Mouse (Mus musculus): Measurements from ENCODE around the gene Bicra.

Bicra gene

DNA sequence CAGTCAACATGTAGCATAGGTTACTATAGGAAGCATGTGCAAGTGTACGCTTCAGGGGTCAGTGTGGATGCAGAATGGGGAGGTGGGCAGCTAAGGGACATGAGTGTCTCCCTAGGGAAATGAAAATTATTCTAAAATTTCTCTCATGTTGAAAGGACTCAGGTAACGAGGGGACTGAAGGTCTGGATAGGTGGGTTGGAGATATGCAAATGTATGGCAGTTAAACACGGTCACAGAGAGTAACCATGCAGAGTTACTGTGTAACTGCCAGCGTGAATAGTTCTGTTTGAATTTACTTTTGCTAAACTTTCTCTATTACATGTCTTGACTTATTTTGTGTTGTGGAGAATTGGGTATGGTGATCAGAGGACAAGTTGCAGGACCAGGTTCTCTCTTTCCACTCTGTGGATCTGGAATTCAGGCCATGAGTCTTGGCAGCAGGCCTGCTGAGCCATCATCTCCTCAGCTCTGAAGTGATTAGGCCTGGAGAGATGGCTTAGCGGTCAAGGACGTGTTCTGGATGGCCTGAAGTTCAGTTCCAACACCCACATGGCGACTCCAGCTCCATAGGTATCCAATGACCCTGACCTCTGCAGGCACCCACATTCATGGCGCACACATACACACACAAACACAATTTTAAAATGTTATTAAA lies 33.1 kb downstream of the Bicra start:
- DNase-seq (ENCODE audit: low spot score in 2 of 2) = no peak

DNA sequence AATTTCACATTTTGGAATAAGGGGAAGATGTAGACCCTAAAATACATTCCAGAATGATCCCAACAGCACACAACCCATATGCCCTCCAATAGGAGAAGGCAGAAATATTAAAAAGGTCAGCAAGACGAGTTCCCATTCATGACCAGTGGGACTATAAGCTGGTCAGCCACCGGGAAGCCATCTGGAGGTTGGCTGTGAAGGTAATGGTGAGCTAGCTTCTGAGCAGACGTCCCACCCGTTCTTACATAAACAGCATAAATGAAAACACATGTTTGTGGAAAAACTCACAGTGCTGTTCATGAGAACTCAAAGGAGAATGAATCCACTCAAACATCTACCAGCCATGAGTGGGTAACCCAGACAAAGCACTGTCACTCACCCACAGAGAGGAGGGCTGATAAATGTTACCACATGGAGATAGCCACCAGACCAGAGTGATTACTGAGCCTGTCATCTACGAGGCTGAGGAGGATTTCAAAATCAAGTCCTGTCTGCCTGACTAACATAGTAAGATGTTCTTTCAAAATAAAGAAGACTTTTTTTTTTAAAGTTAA lies 33.9 kb downstream of the Bicra start:
- DNase-seq (ENCODE audit: low spot score in 2 of 2) = no peak

DNA sequence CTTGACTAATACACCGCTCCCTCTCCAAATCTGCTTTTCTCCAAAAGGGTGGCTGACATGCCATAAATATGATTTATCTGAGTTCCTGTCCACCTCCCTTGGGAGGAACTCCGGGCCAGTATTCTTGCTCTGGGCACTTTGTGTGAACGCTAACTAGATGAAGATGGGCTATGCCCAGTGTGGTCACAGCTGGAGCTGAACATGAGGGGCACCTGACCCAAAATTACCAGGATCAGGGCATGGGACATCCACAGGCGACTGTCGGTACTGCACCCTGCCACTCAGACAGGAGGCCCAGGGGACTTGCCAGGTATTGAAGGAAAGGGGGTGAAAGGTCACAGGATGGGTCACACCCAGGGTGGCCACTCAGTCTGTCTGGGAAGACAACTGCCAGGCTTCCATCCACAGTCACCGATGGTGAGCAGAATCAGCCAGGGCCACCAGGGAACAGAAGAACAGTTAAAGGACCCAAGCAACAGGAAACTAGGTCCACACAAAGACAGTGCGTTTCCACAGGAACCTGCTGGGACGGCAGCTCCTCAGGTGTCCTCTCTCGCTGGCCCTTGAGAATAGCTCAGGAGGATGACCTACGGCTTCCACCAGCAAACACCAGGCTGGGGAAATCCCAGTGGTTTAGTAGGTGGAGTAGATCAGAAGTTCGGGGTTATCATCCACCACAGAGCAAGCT lies 35.0 kb downstream of the Bicra start:
- DNase-seq (ENCODE audit: low spot score in 2 of 2) = no peak

DNA sequence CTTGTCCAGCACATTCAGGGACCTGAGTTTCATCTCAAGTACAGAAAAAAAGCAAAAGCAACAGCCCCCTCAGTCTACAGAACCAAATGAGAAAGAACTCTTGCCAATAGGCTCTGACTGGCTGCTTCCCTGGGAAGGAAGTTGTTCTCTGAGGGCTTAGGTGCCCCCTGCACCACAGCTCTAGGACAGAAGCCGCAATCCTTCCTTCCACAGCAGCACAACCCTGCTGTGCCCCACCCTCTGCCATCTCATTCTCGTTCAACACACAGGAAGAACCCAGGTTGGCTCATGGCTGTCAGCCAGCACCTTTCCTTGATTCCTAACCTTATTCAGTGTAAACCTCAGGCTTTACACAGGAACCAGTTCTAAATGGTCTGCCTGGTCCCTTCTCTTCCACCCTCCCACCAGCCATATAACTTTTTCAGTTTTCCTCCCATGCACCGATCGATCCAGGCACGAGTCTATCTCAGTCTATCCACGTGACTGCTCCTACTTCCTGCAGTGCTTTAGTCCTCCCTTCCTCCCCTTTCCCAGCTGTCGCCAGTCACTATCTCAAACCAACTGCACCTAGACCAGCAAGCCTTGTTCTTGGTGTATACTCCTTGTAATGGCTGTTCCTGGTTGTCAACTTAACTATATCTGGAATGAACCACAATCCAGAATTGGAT lies 36.2 kb downstream of the Bicra start:
- DNase-seq (ENCODE audit: low spot score in 2 of 2) = no peak

DNA sequence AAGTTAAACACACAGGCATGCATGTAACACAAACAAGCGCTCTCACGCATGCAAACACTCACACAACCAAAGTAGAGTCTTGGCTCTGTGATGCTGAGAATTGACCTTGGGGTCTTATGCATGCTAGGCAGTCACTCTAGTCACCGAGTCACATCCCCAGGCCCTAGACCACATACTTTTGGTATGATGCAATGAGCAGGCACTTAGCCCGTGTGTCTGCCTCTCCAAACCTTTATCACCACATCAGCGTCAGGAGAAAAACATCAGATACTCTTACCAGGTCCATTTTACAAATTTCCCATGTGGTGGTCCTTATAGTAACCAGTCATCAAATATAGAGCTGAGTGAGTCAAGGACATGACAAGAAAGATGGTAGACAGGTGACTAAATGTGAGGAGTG lies 37.1 kb downstream of the Bicra start:
- no peak for DNase-seq (ENCODE audit: low spot score in 2 of 2)

DNA sequence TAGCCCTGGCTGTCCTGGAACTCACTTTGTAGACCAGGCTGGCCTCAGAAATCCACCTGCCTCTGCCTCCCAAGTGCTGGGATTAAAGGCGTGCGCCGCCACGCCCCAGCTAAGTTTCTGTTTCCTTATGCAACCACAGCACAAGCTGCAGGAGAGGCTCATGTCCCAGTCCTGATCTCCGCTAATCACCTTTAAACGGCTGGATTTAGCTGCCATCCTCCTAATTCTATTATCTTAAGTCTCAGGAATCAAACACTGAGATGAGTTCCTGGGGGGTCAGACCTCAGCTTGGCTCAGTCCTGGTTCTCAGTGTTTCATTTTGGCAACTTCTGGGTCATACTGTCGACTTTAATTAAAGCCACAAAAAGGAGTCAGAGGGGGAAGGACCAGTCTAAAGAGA lies 38.1 kb downstream of the Bicra start:
- no peak for DNase-seq (ENCODE audit: low spot score in 2 of 2)

DNA sequence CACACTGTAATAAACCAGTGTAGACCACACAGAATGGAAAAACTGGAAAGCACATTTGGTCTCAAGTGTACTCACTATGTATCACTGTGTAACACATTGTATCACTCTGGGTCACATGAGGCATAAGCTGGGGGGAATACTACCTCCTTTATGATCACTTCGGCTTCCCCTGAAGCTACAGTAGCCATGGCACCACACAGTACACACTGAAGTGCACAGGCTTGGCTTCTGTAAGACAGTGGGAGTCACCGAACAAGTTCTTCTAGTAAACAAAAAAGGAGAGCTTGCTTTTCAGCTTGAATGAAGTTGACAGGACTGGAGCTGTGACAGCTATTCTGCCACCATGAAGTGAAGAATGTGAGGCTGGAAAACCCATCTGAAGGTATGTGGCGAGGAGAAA lies 42.7 kb downstream of the Bicra start:
- DNase-seq (ENCODE audit: low spot score in 2 of 2) = no peak

DNA sequence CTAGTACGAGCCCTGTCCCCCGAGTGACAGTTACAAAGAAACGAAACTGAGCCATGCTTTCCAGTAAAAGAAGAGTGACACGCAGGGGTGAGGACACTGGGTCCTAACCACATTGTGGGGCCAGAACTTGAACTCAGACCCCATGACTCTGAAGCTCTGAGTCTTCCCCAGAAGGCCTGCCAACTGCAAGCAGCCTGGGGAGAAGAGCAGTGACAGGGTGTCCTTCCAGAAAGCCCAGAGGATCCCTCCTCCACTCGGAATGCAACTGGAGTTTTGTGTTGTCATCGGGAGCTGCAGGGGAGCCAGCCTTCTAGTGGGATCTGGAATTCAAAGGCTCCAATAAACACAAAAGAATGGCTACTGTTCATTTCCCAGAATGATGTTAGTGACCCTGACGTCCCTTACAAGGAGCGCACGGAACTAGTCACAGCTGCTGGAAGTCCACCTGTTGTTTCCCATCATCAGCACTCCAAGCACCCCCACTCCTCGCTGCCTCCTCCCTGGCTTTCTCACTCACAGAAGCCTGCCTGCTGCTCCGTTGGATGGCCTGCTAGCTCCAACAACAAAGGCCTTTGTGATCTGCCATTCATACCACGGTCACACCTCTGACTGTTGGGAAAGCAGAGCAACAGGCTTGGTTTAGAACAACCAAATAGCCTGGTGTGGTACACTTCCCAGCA lies 43.4 kb downstream of the Bicra start:
- DNase-seq (ENCODE audit: low spot score in 2 of 2) = no peak

DNA sequence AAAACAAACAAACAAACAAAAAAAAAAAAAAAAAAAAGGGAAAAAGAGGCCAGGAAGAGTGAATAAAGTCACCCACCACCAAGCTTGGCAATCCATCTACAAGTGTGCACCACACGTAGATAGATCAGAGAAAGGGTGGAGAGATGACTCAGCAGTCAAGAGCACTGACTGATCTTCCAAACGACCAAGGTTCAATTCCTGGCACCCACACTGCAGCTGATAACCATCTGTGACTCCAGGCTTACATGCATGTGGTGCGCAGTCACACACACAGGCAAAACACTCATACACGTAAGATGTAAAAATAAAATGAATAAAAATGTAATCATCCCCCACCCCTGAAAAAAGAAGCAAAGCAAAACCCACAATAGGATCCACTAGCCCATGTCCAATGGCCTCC lies 44.7 kb downstream of the Bicra start:
- no peak for DNase-seq (ENCODE audit: low spot score in 2 of 2)

DNA sequence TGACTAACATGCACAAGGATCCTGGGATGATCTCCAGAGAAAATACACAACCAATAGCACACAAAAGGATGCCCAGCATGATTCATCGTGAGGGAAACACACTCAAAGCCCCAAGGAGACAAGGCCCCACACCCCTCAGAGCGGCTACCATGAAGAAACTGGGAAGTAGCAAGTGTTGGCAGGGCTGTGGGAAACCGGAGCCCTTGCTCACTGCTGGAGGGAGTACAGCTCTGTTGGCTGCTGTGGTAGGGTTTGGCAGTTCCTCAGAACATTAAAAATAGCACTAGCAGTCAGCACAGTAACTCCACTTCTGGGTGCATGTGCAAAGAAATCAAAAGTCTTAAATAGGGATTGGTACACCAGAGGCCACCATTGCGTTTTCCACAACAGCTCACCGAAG lies 45.5 kb downstream of the Bicra start:
- peak; percentile 61 for DNase-seq (ENCODE audit: low spot score in 2 of 2)

DNA sequence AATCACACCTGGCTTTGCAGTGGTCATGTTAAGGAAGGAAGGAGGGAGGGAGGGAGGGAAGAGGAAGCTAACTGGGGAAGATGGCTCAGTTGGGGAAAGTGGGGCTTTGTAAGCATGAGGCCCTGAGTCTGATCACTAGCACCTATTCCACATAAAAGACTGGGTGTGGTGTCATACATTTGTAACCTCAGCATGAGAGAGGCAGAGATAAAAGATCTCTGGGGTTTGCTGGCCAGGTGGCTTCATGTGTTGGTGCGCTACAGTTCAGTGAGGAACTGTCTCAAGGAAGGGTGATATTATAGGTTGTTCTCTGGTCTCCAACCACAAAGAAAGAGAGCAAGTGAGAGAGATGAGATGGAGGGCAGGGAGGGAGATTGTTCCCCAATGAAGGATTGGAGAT lies 46.0 kb downstream of the Bicra start:
- no peak for DNase-seq (ENCODE audit: low spot score in 2 of 2)

DNA sequence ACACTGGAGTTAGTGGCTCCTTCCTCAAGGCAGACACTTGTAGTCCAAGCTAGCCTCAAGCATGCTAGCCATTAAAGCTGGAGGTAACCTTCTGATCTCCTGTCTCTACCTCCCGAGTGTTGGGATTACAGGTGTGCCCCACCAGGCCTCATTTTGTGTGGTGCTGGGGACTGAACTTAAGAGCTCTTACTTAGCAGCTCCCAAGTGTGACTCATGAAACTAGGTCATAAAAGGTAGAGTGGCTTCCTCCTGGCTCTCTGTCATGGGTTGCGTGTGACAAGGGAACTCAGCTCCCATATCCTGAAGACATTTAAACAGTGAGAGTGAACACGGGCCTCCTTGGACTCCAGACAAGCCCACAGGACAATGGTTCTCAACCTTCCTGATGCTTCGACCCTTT lies 53.9 kb downstream of the Bicra start:
- no peak for DNase-seq (ENCODE audit: low spot score in 2 of 2)

DNA sequence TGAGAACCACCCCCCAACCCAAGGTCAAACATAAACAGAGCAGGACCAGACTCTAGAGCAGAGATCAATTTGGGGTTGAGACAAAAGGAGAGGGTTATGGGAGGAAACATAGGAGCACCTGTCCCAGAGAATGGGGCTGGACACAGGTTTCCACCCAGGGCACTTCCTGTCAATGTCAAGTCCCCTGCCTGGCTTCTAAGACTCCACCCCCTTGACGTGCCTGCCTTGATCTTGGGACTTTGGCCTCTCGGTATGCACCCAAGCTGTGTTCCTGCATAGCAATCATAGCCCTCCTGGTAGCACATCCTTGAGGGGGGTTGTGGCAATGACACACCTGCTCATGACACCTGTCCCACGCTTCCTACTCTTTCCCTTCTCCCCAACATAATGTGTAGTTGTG lies 54.6 kb downstream of the Bicra start:
- DNase-seq (ENCODE audit: low spot score in 2 of 2) = no peak

DNA sequence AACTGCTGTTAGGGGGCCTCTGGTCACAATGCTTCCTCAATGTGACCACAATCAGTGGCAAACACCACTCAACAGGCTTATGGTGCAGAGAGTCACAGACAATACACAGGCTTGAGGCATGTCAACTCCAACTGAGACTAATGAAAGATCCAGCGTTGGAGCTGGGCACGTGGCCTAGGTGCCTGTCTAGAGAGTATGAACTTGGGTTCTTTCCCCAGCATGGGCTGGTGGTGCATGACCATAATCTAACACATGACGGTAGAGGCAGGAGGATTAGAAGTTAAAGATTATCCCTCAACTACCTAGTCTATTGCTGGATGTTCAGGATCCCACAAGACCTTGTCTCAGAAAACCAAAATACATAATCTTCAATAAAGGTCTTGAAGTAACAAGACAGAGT lies 56.0 kb downstream of the Bicra start:
- DNase-seq (ENCODE audit: low spot score in 2 of 2) = no peak

DNA sequence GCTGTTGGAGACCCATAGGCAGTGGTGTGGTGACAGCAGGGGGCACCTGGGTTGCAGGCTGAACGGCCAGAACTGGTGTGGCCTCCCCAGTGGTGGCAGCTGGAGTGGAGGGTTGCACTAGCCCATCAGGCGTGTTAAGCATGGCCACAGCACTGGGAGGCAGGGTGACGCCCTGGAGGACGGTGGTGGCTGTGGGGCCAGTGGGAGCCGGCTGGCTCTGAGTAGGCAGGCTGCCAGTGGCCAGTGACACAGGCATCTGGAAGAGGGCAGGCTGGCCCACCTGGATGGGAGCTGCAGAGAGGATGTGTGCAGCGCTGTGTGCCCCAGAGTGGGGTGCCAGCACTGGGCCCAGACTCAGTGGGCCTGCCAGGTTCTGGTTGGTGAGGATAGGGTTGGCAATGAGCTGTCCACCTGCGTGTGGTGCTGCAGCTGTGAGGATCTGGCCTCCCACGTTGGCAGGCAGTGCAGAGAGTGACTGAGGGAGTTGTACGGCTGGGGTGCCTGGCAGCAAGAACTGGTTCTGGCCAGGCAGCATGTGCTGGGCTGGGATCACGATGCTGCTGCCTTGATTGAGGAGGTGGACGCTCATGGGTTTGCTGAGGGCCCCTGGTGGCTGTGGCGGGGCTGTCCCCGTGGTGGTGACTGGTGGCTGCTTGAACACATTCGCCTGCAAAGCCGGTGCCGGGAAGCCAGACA lies 59.9 kb downstream of the Bicra start:
- no peak for DNase-seq (ENCODE audit: low spot score in 2 of 2)

DNA sequence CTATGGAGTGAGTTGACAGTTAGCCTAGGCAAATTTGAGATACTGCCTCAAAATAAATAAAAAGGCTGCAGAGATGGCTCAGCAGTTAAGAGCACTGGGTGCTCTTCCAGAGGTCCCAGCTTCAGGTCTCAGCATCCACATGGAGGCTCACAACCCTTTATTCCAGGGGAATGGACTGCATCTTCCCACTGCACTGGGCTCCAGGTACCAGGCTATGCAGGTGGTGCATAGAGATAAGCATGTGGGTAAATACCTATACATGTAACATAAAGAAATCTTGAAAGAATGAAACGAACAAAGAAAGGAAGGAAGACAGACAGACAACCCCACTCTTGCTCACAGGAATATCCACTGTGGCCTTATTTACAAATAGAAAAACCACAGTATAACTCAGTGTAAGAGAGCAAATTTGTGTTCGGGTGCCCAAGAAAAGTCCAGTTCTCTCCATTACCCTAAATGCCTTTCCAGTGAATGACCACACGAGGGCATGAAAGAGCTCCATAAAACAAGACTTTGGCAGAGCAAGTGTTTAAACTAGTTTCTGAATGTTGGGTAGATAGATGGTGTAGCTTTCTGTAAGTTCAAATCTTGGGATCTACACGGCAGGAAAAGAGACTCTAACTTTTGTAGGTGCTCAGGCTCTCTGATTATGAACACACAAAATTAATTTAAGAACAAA lies 64.9 kb downstream of the Bicra start:
- DNase-seq (ENCODE audit: low spot score in 2 of 2) = no peak

DNA sequence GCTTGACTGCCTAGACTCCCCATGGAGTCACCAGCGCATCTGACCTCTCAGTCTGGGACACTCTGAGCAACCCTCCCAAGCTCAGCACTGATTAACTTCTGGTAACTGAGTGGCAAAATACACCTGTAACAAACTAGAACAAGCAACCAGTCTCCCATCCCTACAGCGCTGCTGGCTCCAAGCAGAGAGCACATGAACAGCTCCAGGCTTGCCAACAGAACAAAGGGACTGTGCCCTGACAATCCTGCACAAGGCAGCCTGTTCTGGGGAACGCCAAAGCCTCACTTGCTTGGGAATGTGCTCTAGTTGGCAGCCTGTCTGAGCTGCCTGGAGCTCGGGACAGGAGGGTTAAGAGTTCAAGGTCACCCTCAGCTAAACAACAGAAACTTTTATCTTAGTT lies 66.2 kb downstream of the Bicra start:
- no peak for DNase-seq (ENCODE audit: low spot score in 2 of 2)

DNA sequence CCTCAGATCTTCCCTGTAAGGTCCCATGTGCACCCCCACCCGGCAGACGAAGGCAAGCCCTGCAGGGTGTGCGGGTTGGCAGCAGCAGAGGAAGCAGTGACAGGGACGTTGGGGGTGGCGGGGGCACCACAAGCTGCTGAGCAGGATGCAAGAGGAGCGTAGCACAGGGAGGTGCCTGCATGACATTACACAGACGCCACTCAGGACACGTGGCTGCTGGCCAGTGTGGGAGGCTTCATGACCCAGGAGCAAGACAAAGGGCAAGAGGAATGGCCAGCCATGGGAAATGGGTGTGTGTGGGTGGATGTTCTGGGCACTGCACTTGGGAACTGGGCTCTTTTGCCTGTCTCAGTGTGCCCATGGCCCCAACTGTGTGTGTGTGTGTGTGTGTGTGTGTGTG lies 67.5 kb downstream of the Bicra start:
- no peak for DNase-seq (ENCODE audit: low spot score in 2 of 2)

DNA sequence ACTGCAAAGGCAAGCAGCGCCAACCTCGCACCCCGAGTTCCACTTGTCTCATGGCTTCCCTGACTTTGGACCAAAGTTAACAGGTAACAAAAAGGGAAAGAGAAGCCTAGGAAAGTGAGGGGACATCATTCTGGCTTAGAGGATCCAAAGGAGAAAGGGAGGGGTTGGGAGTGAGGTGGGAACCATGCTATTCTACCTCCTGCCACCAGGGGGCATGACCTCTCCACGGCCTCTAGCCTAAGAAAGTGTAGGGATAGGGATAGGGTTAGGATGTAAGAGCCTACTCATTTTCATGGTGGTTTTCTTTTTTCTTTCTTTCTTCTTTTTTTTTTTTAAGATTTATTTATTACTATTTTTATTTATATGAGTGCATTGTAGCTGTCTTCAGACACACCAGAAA lies 71.8 kb downstream of the Bicra start:
- DNase-seq (ENCODE audit: low spot score in 2 of 2) = no peak

DNA sequence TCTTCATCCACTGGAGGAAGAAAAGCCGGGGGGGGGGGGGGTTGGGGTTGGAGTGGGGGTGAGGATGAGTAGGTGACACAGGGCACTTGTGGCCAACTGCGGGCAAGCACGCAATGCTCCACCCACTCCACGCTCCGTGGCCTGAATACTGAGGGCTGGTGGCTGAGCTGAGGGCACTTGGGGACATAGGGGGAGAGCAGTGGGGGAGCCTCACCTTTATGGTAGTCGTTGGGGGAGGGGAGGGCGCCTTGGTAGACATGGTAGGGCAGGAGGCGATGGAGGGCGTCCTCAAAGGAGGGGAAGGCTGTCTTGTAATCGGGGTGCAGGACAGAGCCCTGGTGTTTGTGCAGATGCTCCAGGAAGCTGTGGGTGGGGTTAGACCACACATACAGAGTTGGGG lies 72.3 kb downstream of the Bicra start:
- DNase-seq (ENCODE audit: low spot score in 2 of 2) = no peak

DNA sequence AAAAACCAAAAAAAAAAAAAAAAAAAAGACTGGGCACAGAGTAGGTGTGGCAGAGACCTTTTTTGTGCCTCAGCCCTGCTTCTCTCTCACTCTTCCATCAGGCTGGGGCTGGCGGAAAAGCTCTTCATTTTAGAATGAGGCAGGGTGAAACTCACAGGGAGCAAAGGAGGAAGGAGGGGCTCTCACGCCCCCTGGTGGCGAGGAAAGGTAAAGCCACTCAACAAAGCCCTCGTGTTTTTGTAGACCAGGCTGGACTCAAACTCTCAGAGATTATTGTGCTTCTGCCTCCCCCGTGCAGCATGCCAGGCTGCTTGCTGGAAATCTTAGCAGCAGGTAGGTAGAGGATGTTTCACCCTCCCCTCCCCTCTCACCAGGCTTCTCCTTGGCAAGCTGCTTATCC lies 73.0 kb downstream of the Bicra start:
- DNase-seq (ENCODE audit: low spot score in 2 of 2) = no peak

Data from frontal cortex, postnatal 10 days (tissue).